Mouse (Mus musculus) MEL (cell line): ENCODE measurements around the gene Fat3. TPM values are rescaled to one million over a fixed set of nuclear protein-coding genes. Genes with fewer than 3 reads are reported as not detected.

Source experiments
- DNase-seq: peaks from one replicate; pipeline ENCODE4 v3.0.0; 2011; ENCODE audit warnings: low read depth, low spot score
- H3K27ac ChIP-seq: 2 replicates; pipeline ENCODE4 v1.5.1; 2012; ENCODE audit warnings: low read depth, mild to moderate bottlenecking, control low read depth, low read length, moderate library complexity; ENCODE audit not compliant: control insufficient read depth
- H3K27me3 ChIP-seq, 2 experiments: fragments of 150-350 bp in 1 of 2; sonication (generic) in 1 of 2; 2 replicates each; pipeline ENCODE4 v1.6.1; 2012; ENCODE audit warnings: low read length in 2 of 2, mild to moderate bottlenecking in 2 of 2, improper control_type of control experiment in 1 of 2, moderate library complexity in 1 of 2; ENCODE audit not compliant: insufficient read depth in 2 of 2, control insufficient read depth in 1 of 2
- H3K36me3 ChIP-seq, 2 experiments: 2 replicates each; pipeline ENCODE4 v1.6.1; 2012 to 2014; ENCODE audit warnings: low read length in 2 of 2, improper control_type of control experiment in 1 of 2, inconsistent platforms in 1 of 2, mild to moderate bottlenecking in 1 of 2; ENCODE audit not compliant: insufficient read depth in 2 of 2, control insufficient read depth in 1 of 2
- H3K4me1 ChIP-seq, 2 experiments: fragments of 150-350 bp in 1 of 2; sonication (generic) in 1 of 2; 2 replicates each; pipeline ENCODE4 v1.6.1; 2012; ENCODE audit warnings: low read length in 2 of 2, improper control_type of control experiment in 1 of 2, mild to moderate bottlenecking in 1 of 2; ENCODE audit not compliant: insufficient read depth in 2 of 2, control insufficient read depth in 1 of 2
- H3K4me3 ChIP-seq, 2 experiments: fragments of 150-350 bp in 1 of 2; sonication (generic) in 1 of 2; 2 replicates each; pipeline ENCODE4 v1.5.1; 2012; ENCODE audit warnings: low read depth in 2 of 2, low read length in 2 of 2, mild to moderate bottlenecking in 2 of 2, moderate library complexity in 2 of 2, control low read depth in 1 of 2, improper control_type of control experiment in 1 of 2; ENCODE audit not compliant: control insufficient read depth in 1 of 2, insufficient read depth in 1 of 2
- H3K79me2 ChIP-seq: 2 replicates; pipeline ENCODE4 v1.6.1; 2012; ENCODE audit warnings: mild to moderate bottlenecking, low read length, moderate library complexity; ENCODE audit not compliant: control insufficient read depth, poor library complexity, insufficient read depth
- H3K9ac ChIP-seq: 2 replicates; pipeline ENCODE4 v1.6.1; 2012; ENCODE audit warnings: low read depth, mild to moderate bottlenecking, control low read depth, low read length, moderate library complexity; ENCODE audit not compliant: control insufficient read depth, poor library complexity, severe bottlenecking
- H3K9me3 ChIP-seq: fragments of 150-350 bp; sonication (generic); replicated peaks from 2 replicates; pipeline ENCODE4 v1.6.1; 2012; ENCODE audit warnings: mild to moderate bottlenecking, low read length, improper control_type of control experiment, moderate library complexity; ENCODE audit not compliant: insufficient read depth
- CTCF ChIP-seq, 3 experiments: IDR thresholded peaks in 2 of 3; conservative IDR thresholded peaks in 1 of 3; 2 replicates each; pipeline ENCODE4 v1.5.1; 2011 to 2012; ENCODE audit warnings: low read length in 3 of 3, low read depth in 2 of 3, mild to moderate bottlenecking in 2 of 3, improper control_type of control experiment in 1 of 3, inconsistent platforms in 1 of 3, mixed read lengths in 1 of 3, moderate library complexity in 1 of 3; ENCODE audit not compliant: control insufficient read depth in 1 of 3, insufficient read depth in 1 of 3, poor library complexity in 1 of 3, severe bottlenecking in 1 of 3
- E2F4 ChIP-seq: IDR thresholded peaks from 2 replicates; pipeline ENCODE4 v1.6.1; 2011; ENCODE audit warnings: low read depth, low read length, improper control_type of control experiment, borderline replicate concordance
- ELF1 ChIP-seq: IDR thresholded peaks from 2 replicates; pipeline ENCODE4 v1.6.1; 2014; ENCODE audit warnings: low read depth, mild to moderate bottlenecking, inconsistent platforms, low read length, improper control_type of control experiment, moderate library complexity
- EP300 ChIP-seq, 2 experiments: IDR thresholded peaks; 2 replicates each; pipeline ENCODE4 v1.6.1; 2011; ENCODE audit warnings: improper control_type of control experiment in 2 of 2, low read length in 2 of 2, low read depth in 1 of 2, mild to moderate bottlenecking in 1 of 2
- HCFC1 ChIP-seq: IDR thresholded peaks from 2 replicates; pipeline ENCODE4 v1.6.1; 2012; ENCODE audit warnings: low read depth, mild to moderate bottlenecking, inconsistent platforms, low read length, improper control_type of control experiment, moderate library complexity
- KAT2A ChIP-seq: conservative IDR thresholded peaks from 2 replicates; pipeline ENCODE4 v1.6.1; 2012; ENCODE audit warnings: low read depth, low read length, improper control_type of control experiment, inconsistent platforms
- MAZ ChIP-seq: IDR thresholded peaks from 2 replicates; pipeline ENCODE4 v1.6.1; 2012; ENCODE audit warnings: low read depth, mild to moderate bottlenecking, inconsistent platforms, low read length, improper control_type of control experiment
- MEF2A ChIP-seq: IDR thresholded peaks from 2 replicates; pipeline ENCODE4 v1.6.1; 2014; ENCODE audit warnings: low read depth, mild to moderate bottlenecking, inconsistent platforms, low read length, improper control_type of control experiment; ENCODE audit not compliant: poor library complexity, insufficient replicate concordance, severe bottlenecking; ENCODE audit errors: extremely low read depth
- MYB ChIP-seq: IDR thresholded peaks from 2 replicates; pipeline ENCODE4 v1.6.1; 2011; ENCODE audit warnings: mild to moderate bottlenecking, low read depth, low read length, improper control_type of control experiment
- NELFE ChIP-seq: IDR thresholded peaks from 2 replicates; pipeline ENCODE4 v1.6.1; 2011; ENCODE audit warnings: low read depth, low read length, improper control_type of control experiment
- NRF1 ChIP-seq: IDR thresholded peaks from 2 replicates; pipeline ENCODE4 v1.6.1; 2014; ENCODE audit warnings: low read depth, mild to moderate bottlenecking, inconsistent platforms, low read length, improper control_type of control experiment, moderate library complexity; ENCODE audit not compliant: poor library complexity, insufficient read depth, severe bottlenecking
- POLR2AphosphoS5 ChIP-seq: IDR thresholded peaks from 2 replicates; pipeline ENCODE4 v1.6.1; 2012; ENCODE audit warnings: low read depth, borderline replicate concordance, mild to moderate bottlenecking, inconsistent platforms, low read length, moderate library complexity, mixed read lengths
- RAD21 ChIP-seq: IDR thresholded peaks from 2 replicates; pipeline ENCODE4 v1.6.1; 2011; ENCODE audit warnings: mild to moderate bottlenecking, low read depth, low read length, improper control_type of control experiment
- RCOR1 ChIP-seq: IDR thresholded peaks from 2 replicates; pipeline ENCODE4 v1.6.1; 2012; ENCODE audit warnings: low read depth, mild to moderate bottlenecking, inconsistent platforms, low read length, improper control_type of control experiment
- SMC3 ChIP-seq: IDR thresholded peaks from 2 replicates; pipeline ENCODE4 v1.6.1; 2011; ENCODE audit warnings: low read depth, low read length, improper control_type of control experiment
- TAL1 ChIP-seq: IDR thresholded peaks from 2 replicates; pipeline ENCODE4 v1.6.1; 2012; ENCODE audit warnings: mild to moderate bottlenecking, inconsistent platforms, low read length, moderate library complexity, mixed read lengths
- TBP ChIP-seq: IDR thresholded peaks from 2 replicates; pipeline ENCODE4 v1.8.0; 2011; ENCODE audit warnings: low read depth, low read length, improper control_type of control experiment
- TCF12 ChIP-seq: IDR thresholded peaks from 2 replicates; pipeline ENCODE4 v1.6.1; 2014; ENCODE audit warnings: low read depth, mild to moderate bottlenecking, inconsistent platforms, low read length, improper control_type of control experiment, moderate library complexity
- UBTF ChIP-seq: IDR thresholded peaks from 2 replicates; pipeline ENCODE4 v1.6.1; 2012; ENCODE audit warnings: low read depth, mild to moderate bottlenecking, inconsistent platforms, low read length, improper control_type of control experiment, moderate library complexity, borderline replicate concordance; ENCODE audit not compliant: insufficient read depth
- ZC3H11A ChIP-seq: IDR thresholded peaks from 2 replicates; pipeline ENCODE4 v1.6.1; 2012; ENCODE audit warnings: low read depth, mild to moderate bottlenecking, inconsistent platforms, low read length, improper control_type of control experiment
- ZNF384 ChIP-seq: IDR thresholded peaks from 2 replicates; pipeline ENCODE4 v1.6.1; 2012; ENCODE audit warnings: low read depth, mild to moderate bottlenecking, inconsistent platforms, low read length, improper control_type of control experiment
- polyA plus RNA-seq, 2 experiments: library from polyadenylated mRNA; stranded (reverse) in 1 of 2; unstranded in 1 of 2; fragments of >175 nt in 1 of 2; fragments of >200 nt in 1 of 2; gene quantifications; 2 replicates each; pipeline versions ENCODE4 v1.2.1 to v1.2.4; 2012; ENCODE audit warnings: low replicate concordance in 2 of 2, low read depth in 1 of 2; ENCODE audit not compliant: insufficient read length in 2 of 2, insufficient read depth in 1 of 2, missing spikeins in 1 of 2
- total RNA-seq: library from RNA; depleted of rRNA; stranded (reverse); fragments of 300-350 nt; gene quantifications from 2 replicates; pipeline ENCODE4 v1.2.3, GENCODE M21; 2012

The Fat3 gene
- total and polyA plus RNA-seq, 3 experiments = 1.5 to 1.8 TPM; not detected in 1

- TF ChIP-seq MYB (no peak), ELF1 (no peak), HCFC1 (no peak), RCOR1 (no peak), POLR2AphosphoS5 (no peak), MAZ (no peak), NRF1 (no peak), MEF2A (no peak), NELFE (no peak)
- no peak overlapping the region for H3K9ac ChIP-seq
- H3K9me3 ChIP-seq = no peaks in the 10 kb centered on the region
- H3K4me3 ChIP-seq = no peak overlapping the region
- no peak overlapping the region for H3K27ac ChIP-seq
- H3K4me1 ChIP-seq = no peaks in the 10 kb centered on the region
- no peaks in the 10 kb centered on the region for H3K36me3 ChIP-seq
- H3K27me3 ChIP-seq = no peaks in the 10 kb centered on the region
- no peaks in the 10 kb centered on the region for H3K79me2 ChIP-seq
- DNase-seq = no peak
Observed at GRCm38 (mm10) chr9:16002991-16003390, 498.1 kb downstream of the Fat3 start.

- TF ChIP-seq ZC3H11A = no peak
- no peak for TF ChIP-seq SMC3
- TF ChIP-seq KAT2A = no peak
- TF ChIP-seq TAL1 = no peak
- TF ChIP-seq NELFE = no peak
- TF ChIP-seq TCF12 = no peak
- TF ChIP-seq RAD21 = no peak
- no peak for TF ChIP-seq EP300 (IDR thresholded peaks at IDR 0.05; ENCODE audit: low read depth in 1 of 2, low read length in 2 of 2)
- no peak for TF ChIP-seq ZNF384
- no peak for TF ChIP-seq CTCF (IDR thresholded peaks at IDR 0.05 in 2 of 3, conservative IDR thresholded peaks at IDR 0.05 in 1 of 3; ENCODE audit: control insufficient read depth in 1 of 3, insufficient read depth in 1 of 3, low read depth in 2 of 3, low read length in 3 of 3, poor library complexity in 1 of 3, severe bottlenecking in 1 of 3)
- no peak for TF ChIP-seq TBP
- TF ChIP-seq UBTF = no peak
- TF ChIP-seq E2F4 = no peak
- Histone ChIP-seq H3K4me3 (no peak overlapping the region), H3K36me3 (no peaks in the 10 kb centered on the region), H3K27me3 (no peaks in the 10 kb centered on the region), H3K4me1 (no peaks in the 10 kb centered on the region), H3K27ac (no peak overlapping the region), H3K9ac (no peak overlapping the region), H3K79me2 (no peaks in the 10 kb centered on the region), H3K9me3 (no peaks in the 10 kb centered on the region)
- DNase-seq = no peak
Observed at GRCm38 (mm10) chr9:15994762-15995161, 506.3 kb downstream of the Fat3 start.
